14 mouse cellular contexts compared by ENCODE assay signal in genomic region chr13:41423463-41424074, GRCm38 (mm10).
DNase-seq lines count a peak whose midpoint lies in the region; ATAC-seq and TF ChIP-seq lines count a peak whose summit lies in the region.
"Had no signal": no experiment of that assay in that cellular context is flagged by ENCODE, and none has a peak within 500 bp of the region (broad histone marks: within the 10 kb centered on the region; RNA-seq: fewer than 3 reads in every experiment).

No protein-coding gene starts in this region.

- peaks cover 19% of the 10 kb centered on the region for H3K4me1 ChIP-seq in heart, embryonic 10.5 days
- peaks cover 9% of the 10 kb centered on the region for H3K4me1 ChIP-seq in heart, postnatal 0 days (ENCODE audit: control insufficient read depth, insufficient read depth)
- peaks cover 9% of the 10 kb centered on the region; the same call in 1 of the 2 replicates for H3K4me1 ChIP-seq in kidney, postnatal 0 days (replicated peaks; ENCODE audit: insufficient read depth, low read length)
- H3K4me1 ChIP-seq in liver, postnatal 0 days (ENCODE audit: insufficient read depth) = peaks cover 20% of the 10 kb centered on the region; the same call in 1 of the 2 replicates
- H3K4me1 ChIP-seq: hindbrain, embryonic 15.5 days; megakaryocyte, embryonic 14.5 days had no signal

- H3K27ac ChIP-seq in heart, embryonic 10.5 days = no peak overlapping the region; the same call in 1 of the 2 replicates
- no peak overlapping the region for H3K27ac ChIP-seq in heart, postnatal 0 days (ENCODE audit: low read depth)
- H3K27ac ChIP-seq in kidney, postnatal 0 days = peak overlapping the region; percentile 11; the same call in 1 of the 2 replicates
- peak overlapping the region; percentile 82 for H3K27ac ChIP-seq in liver, postnatal 0 days (ENCODE audit: low read depth)
- H3K27ac ChIP-seq: hindbrain, embryonic 15.5 days had no signal

- H3K9me3 ChIP-seq in heart, embryonic 10.5 days = no peaks in the 10 kb centered on the region
- H3K9me3 ChIP-seq in heart, postnatal 0 days (replicated peaks; ENCODE audit: control insufficient read depth, low read length) = no peaks in the 10 kb centered on the region
- no peaks in the 10 kb centered on the region for H3K9me3 ChIP-seq in kidney, postnatal 0 days (replicated peaks; ENCODE audit: low read length)
- H3K9me3 ChIP-seq in liver, postnatal 0 days (ENCODE audit: low read length) = no peaks in the 10 kb centered on the region
- H3K9me3 ChIP-seq: G1E; hindbrain, embryonic 15.5 days had no signal

- H3K4me3 ChIP-seq in heart, embryonic 10.5 days = no peak overlapping the region
- H3K4me3 ChIP-seq in heart, postnatal 0 days (ENCODE audit: low read depth, low read length) = no peak overlapping the region
- no peak overlapping the region for H3K4me3 ChIP-seq in kidney, postnatal 0 days (replicated peaks; ENCODE audit: low read depth, low read length)
- H3K4me3 ChIP-seq in liver, postnatal 0 days (ENCODE audit: low read depth, low read length) = no peak overlapping the region
- H3K4me3 ChIP-seq: hindbrain, embryonic 15.5 days; megakaryocyte, embryonic 14.5 days had no signal

- ATAC-seq in heart, postnatal 0 days (ENCODE audit: insufficient read depth, low read depth) = no peak
- no peak for ATAC-seq in kidney, postnatal 0 days (replicated peaks; ENCODE audit: low FRiP score, low read depth)
- ATAC-seq in liver, postnatal 0 days = peak; percentile 95
- no peak for ATAC-seq in granulocyte monocyte progenitor cell, adult 5-6 weeks (replicated peaks; ENCODE audit: poor library complexity, severe bottlenecking)

- no peaks in the 10 kb centered on the region for H3K36me3 ChIP-seq in heart, embryonic 10.5 days
- no peaks in the 10 kb centered on the region for H3K36me3 ChIP-seq in heart, postnatal 0 days (replicated peaks; ENCODE audit: control insufficient read depth, insufficient read depth, low read length)
- H3K36me3 ChIP-seq in kidney, postnatal 0 days (ENCODE audit: insufficient read depth, low read length) = no peaks in the 10 kb centered on the region
- H3K36me3 ChIP-seq in liver, postnatal 0 days (replicated peaks; ENCODE audit: insufficient read depth, low read length) = no peaks in the 10 kb centered on the region
- H3K36me3 ChIP-seq: G1E; hindbrain, embryonic 15.5 days had no signal

- no peak overlapping the region for H3K9ac ChIP-seq in heart, postnatal 0 days (replicated peaks; ENCODE audit: low read depth, low read length)
- no peak overlapping the region for H3K9ac ChIP-seq in kidney, postnatal 0 days (ENCODE audit: low read depth, low read length)
- no peak overlapping the region for H3K9ac ChIP-seq in liver, postnatal 0 days (replicated peaks)
- H3K9ac ChIP-seq: hindbrain, embryonic 15.5 days had no signal

- 59% methylated on average over 10 of the region's 10 CpGs for WGBS in heart, embryonic 10.5 days
- WGBS in heart, postnatal 0 days = 49% methylated on average over 10 of the region's 10 CpGs
- WGBS in kidney, postnatal 0 days = 52% methylated on average over 10 of the region's 10 CpGs
- WGBS in liver, postnatal 0 days (ENCODE audit: insufficient replicate concordance) = 58% methylated on average over 10 of the region's 10 CpGs

- H3K4me2 ChIP-seq in heart, postnatal 0 days (ENCODE audit: low read depth, low read length) = no peak overlapping the region
- no peak overlapping the region for H3K4me2 ChIP-seq in kidney, postnatal 0 days (ENCODE audit: low read length)
- no peak overlapping the region for H3K4me2 ChIP-seq in liver, postnatal 0 days (ENCODE audit: low read depth, low read length)
- H3K4me2 ChIP-seq: hindbrain, embryonic 15.5 days had no signal

- no peaks in the 10 kb centered on the region; the same call in 1 of the 2 replicates for H3K27me3 ChIP-seq in heart, embryonic 10.5 days (ENCODE audit: insufficient read depth, poor library complexity, severe bottlenecking)
- peaks cover 22% of the 10 kb centered on the region for H3K27me3 ChIP-seq in heart, postnatal 0 days (ENCODE audit: control insufficient read depth, insufficient read depth, low read length)
- no peaks in the 10 kb centered on the region for H3K27me3 ChIP-seq in kidney, postnatal 0 days (ENCODE audit: insufficient read depth, low read length)
- no peaks in the 10 kb centered on the region for H3K27me3 ChIP-seq in liver, postnatal 0 days (ENCODE audit: insufficient read depth, low read length)
- H3K27me3 ChIP-seq: hindbrain, embryonic 15.5 days; megakaryocyte, embryonic 14.5 days had no signal

- TF ChIP-seq EP300 in heart, postnatal 0 days (IDR thresholded peaks at IDR 0.05; ENCODE audit: low read depth) = no peak
- no peak for TF ChIP-seq EP300 in liver, postnatal 0 days (IDR thresholded peaks at IDR 0.05; ENCODE audit: low read depth)

- no peak for TF ChIP-seq CTCF in heart, postnatal 0 days (IDR thresholded peaks at IDR 0.05; ENCODE audit: low read depth)
- TF ChIP-seq CTCF in kidney, postnatal 0 days (IDR thresholded peaks at IDR 0.05; ENCODE audit: low read depth) = no peak
- no peak for TF ChIP-seq CTCF in liver, postnatal 0 days (IDR thresholded peaks at IDR 0.05; ENCODE audit: low read depth)

- DNase-seq in heart, adult 11 months = peak; percentile 92
- DNase-seq in heart, embryonic 10.5 days (ENCODE audit: low spot score) = no peak
- DNase-seq in heart, postnatal 0 days (ENCODE audit: low spot score) = peak; percentile 22
- no peak for DNase-seq in kidney, postnatal 0 days (ENCODE audit: low spot score)
- peak; percentile 53 for DNase-seq in liver, postnatal 0 days
- DNase-seq in cerebellum, adult 9-10 months = no peak
- DNase-seq in adrenal gland, adult 8-10 months = no peak
- DNase-seq: cerebellum, postnatal 36 days; right cerebral cortex, adult 18-20 months; thymus, adult 18-20 months had no signal

Comparison
In these comparisons a context has a peak if more than half of its experiments do, and no peak if none do; other contexts are left out.
1. DNase-seq: peak in heart, adult 11 months (single experiment), heart, postnatal 0 days (single experiment) and liver, postnatal 0 days (single experiment); none in heart, embryonic 10.5 days (single experiment), kidney, postnatal 0 days (single experiment), cerebellum, adult 9-10 months (single experiment) and adrenal gland, adult 8-10 months (single experiment).
2. H3K27ac ChIP-seq: peak in kidney, postnatal 0 days (single experiment) and liver, postnatal 0 days (single experiment); none in heart, embryonic 10.5 days (single experiment) and heart, postnatal 0 days (single experiment).